Mouse (Mus musculus) megakaryocyte, embryonic 14.5 days (primary cell): ENCODE data around the gene Upp2.

Experiments used
- FLI1 ChIP-seq: IDR thresholded peaks from 2 replicates; pipeline ENCODE4 v1.6.1; 2012; ENCODE audit warnings: low read length, inconsistent platforms, mixed read lengths
- GATA1 ChIP-seq: IDR thresholded peaks from 3 replicates; pipeline ENCODE4 v1.6.1; 2012; ENCODE audit warnings: mixed read lengths, low read length, inconsistent platforms, borderline replicate concordance

DNA sequence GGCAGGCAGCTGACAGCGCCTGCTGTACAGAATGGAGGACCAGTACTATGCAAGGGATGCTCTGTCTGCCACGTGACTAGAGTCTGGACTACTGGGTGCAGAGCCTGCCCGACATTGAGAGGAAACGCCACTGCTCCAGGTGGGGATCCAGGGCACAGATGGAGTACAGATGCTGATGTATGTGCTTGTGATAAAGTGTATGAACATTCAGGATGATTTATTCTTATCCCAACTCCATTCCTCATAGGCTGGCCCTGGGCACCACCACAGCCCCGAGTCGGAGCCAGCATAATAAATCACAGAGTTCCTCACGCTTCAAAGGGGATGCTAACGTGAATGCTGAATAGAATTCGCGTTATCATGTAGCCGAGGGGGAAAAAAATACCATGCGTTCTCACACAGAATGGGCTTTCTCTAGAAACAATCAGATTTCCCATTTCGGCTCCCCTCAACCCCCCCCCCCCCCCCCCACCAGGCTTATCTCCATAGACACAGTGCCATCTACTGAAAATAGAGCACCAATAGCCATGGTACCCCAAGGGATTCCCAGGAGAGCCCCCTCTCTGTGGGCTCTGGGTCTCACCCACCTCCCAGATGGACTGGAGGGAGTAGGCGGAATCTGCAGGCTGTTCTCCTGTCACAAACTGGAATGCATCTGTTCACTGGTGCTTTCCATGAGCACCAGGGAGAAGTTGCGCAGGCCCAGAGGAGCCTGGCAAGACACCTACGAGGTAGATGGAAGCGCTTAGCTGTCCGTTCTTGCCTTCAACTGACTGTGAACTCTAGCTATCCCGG lies 74.9 kb downstream of the Upp2 start:
- TF ChIP-seq FLI1: no peak
- TF ChIP-seq GATA1: no peak
